Mouse (Mus musculus) frontal cortex, adult (tissue): ENCODE measurements around the gene Ppp1r3e.

ENCODE experiments used
- ATAC-seq: cut with Nextera tagmentation; 2 replicates; pipeline ENCODE4 v1.9.2; 2017; ENCODE audit warnings: mild to moderate bottlenecking, moderate library complexity, mixed read lengths; ENCODE audit not compliant: low TSS enrichment

The Ppp1r3e gene

DNA sequence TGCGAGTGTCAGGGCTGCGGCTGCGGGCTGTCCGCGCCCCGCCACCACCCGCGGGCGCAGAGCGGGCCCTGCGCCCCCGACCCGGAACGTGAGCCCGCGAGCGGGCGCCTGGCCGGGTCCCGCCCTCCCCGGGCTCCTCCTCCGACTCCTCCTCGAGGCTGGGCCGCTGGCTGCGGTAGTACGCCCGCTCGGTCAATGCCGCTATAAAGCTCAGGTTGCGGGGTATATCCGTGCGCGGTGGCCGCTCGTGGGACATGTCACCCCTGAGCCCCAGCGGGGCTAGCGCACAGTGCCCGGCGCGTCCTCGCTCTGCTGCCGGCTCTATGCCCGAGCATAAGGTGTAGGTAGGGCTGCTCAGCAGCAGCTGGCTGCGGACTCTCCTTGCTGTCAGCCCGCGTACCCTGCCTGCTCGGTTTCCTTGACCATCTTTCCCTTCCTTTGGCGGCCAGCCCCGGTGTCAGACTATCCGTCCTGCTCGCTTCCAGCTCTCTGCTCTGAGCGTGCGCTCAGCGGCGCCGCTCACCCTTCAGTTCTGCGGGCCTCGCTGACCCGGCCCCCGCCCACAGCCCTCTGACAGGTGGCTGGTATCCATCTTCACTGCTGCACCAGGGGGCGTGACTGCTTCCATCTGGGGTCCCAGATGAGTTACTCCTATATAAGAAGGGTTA lies at the start of gene Ppp1r3e:
Gene Ppp1r3e (minus strand): TSS at position 503 of the 668 bp plus-strand sequence.
- peak; percentile 76 for ATAC-seq

- peak; percentile 34 for ATAC-seq
These were observed 49.2 kb upstream of the Ppp1r3e start for GRCm38 (mm10) chr14:54926401-54927158.

DNA sequence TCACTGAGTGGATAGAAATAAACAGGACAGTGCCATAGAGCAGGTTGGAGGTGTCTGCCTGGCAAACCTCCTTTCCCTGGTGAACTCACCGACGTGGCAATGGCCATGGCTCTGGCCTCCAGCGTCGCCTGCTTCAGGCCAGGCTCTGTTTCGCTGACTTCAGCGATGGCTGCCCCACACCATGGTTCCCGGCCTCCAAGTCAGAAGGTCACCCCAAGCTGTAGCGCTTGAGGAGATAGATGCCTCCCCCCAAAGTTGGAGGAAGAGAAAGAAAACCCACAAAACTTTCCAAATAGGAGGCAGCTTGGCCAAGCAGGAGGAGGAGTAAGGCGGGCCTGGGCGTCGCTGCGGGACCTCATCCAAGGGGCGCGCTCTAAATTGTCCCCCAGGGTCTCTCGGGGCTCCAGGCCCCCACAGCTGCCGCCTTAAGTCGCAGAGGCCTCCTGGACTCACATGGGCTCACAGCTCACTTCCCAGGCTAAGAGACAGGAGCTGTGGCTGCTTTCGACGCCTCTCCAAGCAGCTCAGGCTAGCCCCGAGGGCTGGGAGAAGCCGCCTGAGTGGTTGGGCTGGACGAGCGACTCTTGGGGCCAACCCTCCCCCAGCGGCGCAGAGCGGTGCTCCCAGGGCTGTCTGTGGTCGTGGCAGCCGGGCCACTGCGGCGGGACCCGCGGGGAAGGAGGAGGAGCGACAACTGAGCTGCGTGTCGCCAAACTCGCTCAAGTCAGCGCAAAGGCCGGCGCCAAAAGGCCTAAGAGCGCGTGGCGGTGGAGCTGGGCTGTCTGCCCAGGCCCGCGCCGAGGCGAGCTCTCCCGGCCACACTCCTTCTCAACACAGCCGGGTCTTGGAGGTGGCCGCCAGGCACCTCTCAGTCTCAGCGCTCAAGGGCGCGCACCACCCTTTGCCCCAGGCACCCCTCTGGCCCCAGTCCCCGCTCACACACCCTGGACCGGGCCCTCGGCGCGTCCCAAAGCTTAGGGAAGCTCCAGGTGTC lies 48.3 kb upstream of the Ppp1r3e start, which contains the start of gene Efs:
Gene Efs (minus strand): TSS at position 778 of the 994 bp plus-strand sequence.
- peak; percentile 40 for ATAC-seq

- no peak for ATAC-seq
These were observed 47.4 kb upstream of the Ppp1r3e start for GRCm38 (mm10) chr14:54924641-54925348.

DNA sequence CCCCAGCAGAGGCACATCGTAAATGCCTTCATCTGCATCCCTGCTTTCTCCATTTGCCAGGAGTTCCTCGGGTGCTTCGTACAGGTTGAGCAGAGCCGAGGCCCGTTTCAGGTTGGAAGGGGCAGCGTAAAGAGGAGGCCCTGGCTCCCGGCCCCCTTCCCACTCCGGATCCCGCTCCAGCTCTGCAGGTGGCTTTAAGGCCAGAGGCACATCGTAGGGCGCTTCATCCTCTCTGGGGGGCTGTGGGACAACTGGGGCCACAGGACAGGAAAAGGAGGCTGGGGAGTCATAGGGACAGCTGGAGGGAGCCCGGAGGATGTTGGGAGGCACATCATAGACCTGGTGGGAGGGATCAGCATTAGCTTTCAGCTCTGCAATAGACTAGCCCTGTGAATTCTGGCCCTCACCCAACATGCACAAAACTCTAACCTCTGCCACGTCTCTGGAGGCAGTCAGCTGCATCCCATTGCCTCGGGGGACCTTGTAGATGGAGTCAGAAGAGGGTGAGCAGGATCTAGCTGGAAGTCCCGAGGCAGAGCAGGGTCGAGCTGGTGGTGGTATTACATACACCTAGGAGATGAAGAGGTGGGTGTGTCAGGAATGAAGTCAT lies 42.8 kb upstream of the Ppp1r3e start:
- ATAC-seq = no peak

DNA sequence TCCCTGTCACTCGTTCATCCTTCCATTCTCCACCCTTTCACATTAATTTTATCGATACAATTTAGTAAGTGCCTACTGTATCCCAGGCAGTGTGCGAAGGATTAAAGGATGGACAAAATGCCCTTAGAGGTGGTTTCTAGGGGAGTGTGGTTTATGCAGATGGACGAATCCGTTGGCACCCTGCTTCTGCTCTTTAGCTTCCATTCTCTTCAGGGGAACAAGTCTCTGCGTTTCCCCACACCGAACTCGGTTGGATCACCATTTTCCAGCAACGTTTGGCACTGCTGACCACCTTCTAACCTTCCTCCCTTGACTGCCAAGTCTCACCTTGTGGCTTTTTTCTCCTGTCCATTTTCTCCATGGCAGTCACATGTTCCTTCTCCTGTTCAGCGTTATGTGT lies 36.0 kb upstream of the Ppp1r3e start:
- ATAC-seq = peak; percentile 21

GRCm38 (mm10) chr14:54912886-54913285 lies 35.5 kb upstream of the Ppp1r3e start, which contains the start of gene Slc22a17:
Slc22a17 (minus strand) TSS chr14:54913132.
- peak; percentile 92 for ATAC-seq

DNA sequence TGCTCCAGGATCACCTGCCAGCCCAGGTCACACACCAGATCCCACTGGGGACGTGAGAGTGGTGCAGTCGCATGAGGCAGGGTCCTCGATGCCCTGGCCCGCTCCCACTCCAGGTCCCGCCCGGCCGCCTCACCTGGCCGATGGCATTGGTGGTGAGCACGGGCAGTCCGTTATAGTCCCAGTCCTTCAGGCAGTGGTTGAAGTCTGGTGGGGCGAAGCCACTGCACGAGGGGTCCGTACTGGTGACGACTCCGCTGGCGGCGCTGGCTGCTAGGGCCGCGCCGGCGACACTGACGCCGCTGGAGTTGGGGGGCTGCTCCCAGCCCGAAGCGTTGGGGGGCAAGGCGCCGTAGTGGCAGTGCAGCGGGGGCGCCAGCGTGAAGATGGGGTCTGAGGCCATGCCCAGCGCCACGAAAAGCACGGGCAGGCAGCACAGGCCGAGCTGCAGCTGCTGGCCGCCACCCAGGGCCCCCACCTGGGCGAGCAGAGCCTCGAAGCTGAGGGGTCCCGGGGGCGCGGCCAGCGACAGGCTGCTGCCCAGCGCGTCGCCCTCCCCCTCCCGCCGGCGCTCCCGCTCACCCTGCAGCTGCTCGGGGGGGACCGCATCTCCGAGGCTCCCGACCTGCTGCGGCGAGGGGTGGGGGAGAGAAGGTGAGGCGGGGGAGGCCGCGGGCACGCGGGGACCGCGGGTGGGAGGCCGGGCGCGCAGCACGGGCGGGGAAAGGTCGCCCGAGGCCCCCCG lies 34.9 kb upstream of the Ppp1r3e start:
- peak; percentile 15; the same call in 1 of the 2 replicates for ATAC-seq

DNA sequence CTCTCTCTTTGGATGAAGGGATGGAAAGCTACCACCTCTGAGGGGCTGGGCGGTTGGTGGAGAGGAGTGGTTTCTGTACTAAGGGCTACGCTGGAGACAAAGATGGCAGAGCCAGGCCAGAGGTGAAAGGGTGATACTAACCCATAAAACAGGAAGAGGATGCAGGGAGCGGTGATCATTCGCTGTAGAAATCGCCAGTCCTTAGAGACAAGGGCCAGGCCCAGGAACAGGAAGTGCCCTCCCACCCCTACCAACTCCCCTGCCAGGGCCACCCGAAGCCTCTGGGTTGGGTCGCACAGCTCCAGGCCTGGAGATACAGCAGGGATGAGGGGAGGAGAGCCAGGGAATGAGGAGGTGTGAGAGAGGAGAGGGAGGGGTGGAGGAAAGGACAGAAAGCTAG lies 31.3 kb upstream of the Ppp1r3e start:
- ATAC-seq = no peak

DNA sequence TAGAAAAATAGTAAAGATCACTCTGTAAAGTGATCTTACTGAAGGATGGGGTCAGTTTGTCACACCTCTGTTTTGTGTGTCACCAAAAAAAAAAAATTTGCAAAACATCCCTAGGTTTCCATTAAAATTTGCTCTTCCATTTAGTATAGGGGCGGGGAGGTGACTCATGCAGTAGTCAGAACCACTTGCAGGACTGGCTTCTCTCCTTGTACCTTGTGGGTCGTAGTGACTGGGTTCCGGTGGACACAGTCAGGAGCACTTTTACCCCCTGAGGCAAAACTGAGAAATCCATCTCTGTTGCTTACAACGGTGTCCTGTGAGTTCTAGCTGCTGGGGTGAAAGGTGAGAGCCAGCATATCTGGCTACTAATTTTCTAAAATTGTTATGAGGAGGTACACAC lies 26.3 kb upstream of the Ppp1r3e start:
- ATAC-seq = no peak

- ATAC-seq = peak; percentile 66
These were observed 23.0 kb upstream of the Ppp1r3e start for GRCm38 (mm10) chr14:54900383-54900782.

- no peak for ATAC-seq
These were observed 20.1 kb upstream of the Ppp1r3e start for GRCm38 (mm10) chr14:54897445-54897844.

GRCm38 (mm10) chr14:54894296-54895151 lies 17.2 kb upstream of the Ppp1r3e start:
- ATAC-seq = peak; percentile 3; the same call in 1 of the 2 replicates

- peak; percentile 95 for ATAC-seq
These were observed 16.4 kb upstream of the Ppp1r3e start for GRCm38 (mm10) chr14:54893651-54894181.

- ATAC-seq = no peak
These were observed 14.8 kb upstream of the Ppp1r3e start, which contains the start of gene Pabpn1 for GRCm38 (mm10) chr14:54892200-54892599. Pabpn1 (plus strand) TSS chr14:54892500.

DNA sequence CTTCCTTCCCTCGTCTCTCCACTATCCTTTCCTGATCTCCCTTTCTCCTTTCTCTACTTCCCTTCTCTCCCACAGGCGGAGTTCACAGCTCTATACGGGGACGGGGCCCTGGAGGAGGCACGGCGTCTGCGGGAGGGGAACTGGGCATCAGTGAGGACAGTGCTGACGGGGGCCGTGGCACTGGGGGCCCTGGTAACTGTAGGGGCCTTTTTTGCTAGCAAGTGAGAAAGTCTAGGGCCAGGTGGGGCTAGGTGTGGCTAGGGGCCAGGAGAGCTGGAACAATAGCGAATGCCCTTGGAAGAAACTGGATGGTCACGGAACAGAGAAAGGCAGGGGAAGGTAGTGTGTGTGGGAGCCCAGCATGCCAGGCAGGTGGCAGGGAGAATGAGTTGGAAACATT lies 8.0 kb upstream of the Ppp1r3e start:
- ATAC-seq = no peak

DNA sequence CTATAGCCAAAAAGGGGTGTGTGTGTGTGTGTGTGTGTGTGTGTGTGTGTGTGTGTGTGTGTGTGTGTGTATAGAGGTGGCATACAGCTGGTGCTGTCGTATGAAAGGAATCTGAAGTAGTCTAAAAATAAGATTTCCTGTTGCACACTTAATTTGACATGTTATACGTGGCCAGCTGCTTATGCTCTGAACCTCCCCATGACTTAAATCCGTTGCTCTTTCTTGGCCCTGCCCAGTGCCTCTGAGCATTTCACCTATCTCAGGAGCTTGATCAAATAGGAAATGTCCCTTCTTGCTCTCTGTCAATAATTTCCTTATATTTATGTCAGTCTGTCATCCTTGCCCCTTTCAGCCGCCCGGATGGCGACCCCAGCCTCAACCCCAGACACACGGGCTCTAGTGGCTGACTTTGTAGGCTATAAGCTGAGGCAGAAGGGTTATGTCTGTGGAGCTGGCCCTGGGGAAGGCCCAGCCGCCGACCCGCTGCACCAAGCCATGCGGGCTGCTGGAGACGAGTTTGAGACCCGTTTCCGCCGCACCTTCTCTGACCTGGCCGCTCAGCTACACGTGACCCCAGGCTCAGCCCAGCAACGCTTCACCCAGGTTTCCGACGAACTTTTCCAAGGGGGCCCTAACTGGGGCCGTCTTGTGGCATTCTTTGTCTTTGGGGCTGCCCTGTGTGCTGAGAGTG lies 6.8 kb upstream of the Ppp1r3e start:
- ATAC-seq = no peak
